Mouse (Mus musculus) liver, adult 2 months (tissue): Measurements from ENCODE around the gene Slc45a3.

Source experiments
- CTCF ChIP-seq: fragments of 200-500 bp; IDR thresholded peaks from 2 replicates; pipeline ENCODE4 v1.5.1; 2011; ENCODE audit warnings: low read depth, low read length, control low read depth
- POLR2A ChIP-seq: fragments of 200-500 bp; IDR thresholded peaks from 2 replicates; pipeline ENCODE4 v1.6.1; 2011; ENCODE audit warnings: low read length, control low read depth; ENCODE audit not compliant: insufficient read depth; ENCODE audit errors: extremely low read depth

DNA sequence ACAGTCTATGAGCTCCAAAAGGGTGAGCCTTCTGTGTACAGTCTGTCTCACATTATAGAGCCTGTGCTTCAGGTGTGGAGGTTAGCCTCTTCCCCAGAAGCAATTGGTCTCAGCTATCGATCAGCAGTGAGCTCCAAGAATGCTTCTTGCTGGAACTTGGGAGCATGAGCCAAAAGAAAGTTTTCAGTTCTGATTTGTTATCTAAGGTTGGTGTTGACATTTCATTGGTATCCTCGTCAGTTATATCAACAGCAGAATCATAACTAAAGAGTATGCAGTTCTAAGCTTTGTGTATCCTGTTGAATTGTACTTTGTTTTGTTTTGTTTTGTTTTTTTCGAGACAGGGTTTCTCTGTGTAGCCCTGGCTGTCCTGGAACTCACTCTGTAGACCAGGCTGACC lies 40.7 kb upstream of the Slc45a3 start:
- no peak for TF ChIP-seq CTCF
- no peak for TF ChIP-seq POLR2A
